Mouse (Mus musculus) limb, embryonic 14.5 days (tissue): Measurements from ENCODE around the gene Myo5c. TPM values are rescaled to one million over a fixed set of nuclear protein-coding genes. Genes with fewer than 3 reads are reported as not detected.
"Not testable (repeated sequence)": the region's sequence is repeated elsewhere in the genome, so short reads cannot be mapped to it uniquely, and the experiment has no call there.

ENCODE experiments used
- ATAC-seq: fragments of 200-750 bp; cut with Nextera tagmentation; 2 replicates; pipeline ENCODE4 v1.8.0; 2017; ENCODE audit warnings: low read depth, moderate number of reproducible peaks, moderate TSS enrichment; ENCODE audit not compliant: low FRiP score
- DNase-seq: peaks from one replicate; pipeline ENCODE4 v3.0.0-alpha.2; 2015; ENCODE audit warnings: low spot score
- H3K27ac ChIP-seq: fragments of 300-500 bp; sonication (generic); replicated peaks from 2 replicates; pipeline ENCODE4 v1.5.1; 2014; ENCODE audit warnings: low read depth, mild to moderate bottlenecking, low read length, moderate library complexity, mixed read lengths
- H3K27me3 ChIP-seq: fragments of 300-500 bp; sonication (generic); 2 replicates; pipeline ENCODE4 v1.6.1; 2014; ENCODE audit warnings: low read length, mixed read lengths; ENCODE audit not compliant: control insufficient read depth, insufficient read depth
- H3K36me3 ChIP-seq: fragments of 300-500 bp; sonication (generic); 2 replicates; pipeline ENCODE4 v1.6.1; 2014; ENCODE audit warnings: mild to moderate bottlenecking, low read length, moderate library complexity, mixed read lengths; ENCODE audit not compliant: control insufficient read depth, insufficient read depth
- H3K4me1 ChIP-seq: fragments of 300-500 bp; sonication (generic); 2 replicates; pipeline ENCODE4 v1.6.1; 2014; ENCODE audit warnings: antibody characterized with exemption, low read length, mixed read lengths; ENCODE audit not compliant: control insufficient read depth, insufficient read depth
- H3K4me2 ChIP-seq: fragments of 300-500 bp; sonication (generic); replicated peaks from 2 replicates; pipeline ENCODE4 v1.6.1; 2014; ENCODE audit warnings: low read depth, mild to moderate bottlenecking, low read length, moderate library complexity; ENCODE audit not compliant: severe bottlenecking
- H3K4me3 ChIP-seq: fragments of 300-500 bp; sonication (generic); replicated peaks from 2 replicates; pipeline ENCODE4 v1.5.1; 2014; ENCODE audit warnings: low read length
- H3K9ac ChIP-seq: fragments of 300-500 bp; sonication (generic); 2 replicates; pipeline ENCODE4 v1.6.1; 2014; ENCODE audit warnings: mild to moderate bottlenecking, low read depth, low read length, moderate library complexity; ENCODE audit not compliant: severe bottlenecking
- H3K9me3 ChIP-seq: fragments of 300-500 bp; sonication (generic); 2 replicates; pipeline ENCODE4 v1.6.1; 2016; ENCODE audit warnings: low read length; ENCODE audit not compliant: control insufficient read depth
- POLR2A ChIP-seq: fragments of 200-500 bp; IDR thresholded peaks from 2 replicates; pipeline ENCODE4 v1.8.0; 2012; ENCODE audit warnings: inconsistent platforms, mild to moderate bottlenecking, moderate library complexity, borderline replicate concordance; ENCODE audit not compliant: insufficient read depth, insufficient read length; ENCODE audit errors: extremely low read depth
- WGBS: fragments of 180-500 bp; shearing (Covaris S2); extraction: QIAGEN DNeasy Blood & Tissue Kit; methylation state at CpG from one replicate; pipeline ENCODE4 v1.1.7; 2014; 5-methylcytosine and 5-hydroxymethylcytosine counted together
- polyA plus RNA-seq, 2 experiments: library from polyadenylated mRNA; depleted of rRNA in 1 of 2; stranded (reverse) in 1 of 2; unstranded in 1 of 2; fragments of >200 nt; fragmentation: Nextera tagmentation in 1 of 2; extraction: Ambion mirVana in 1 of 2; gene quantifications; 2 replicates each; pipeline versions ENCODE4 v1.2.1 to v1.2.3; 2012 to 2014

Myo5c gene
- polyA plus RNA-seq, 2 experiments: 0.15 to 0.52 TPM

DNA sequence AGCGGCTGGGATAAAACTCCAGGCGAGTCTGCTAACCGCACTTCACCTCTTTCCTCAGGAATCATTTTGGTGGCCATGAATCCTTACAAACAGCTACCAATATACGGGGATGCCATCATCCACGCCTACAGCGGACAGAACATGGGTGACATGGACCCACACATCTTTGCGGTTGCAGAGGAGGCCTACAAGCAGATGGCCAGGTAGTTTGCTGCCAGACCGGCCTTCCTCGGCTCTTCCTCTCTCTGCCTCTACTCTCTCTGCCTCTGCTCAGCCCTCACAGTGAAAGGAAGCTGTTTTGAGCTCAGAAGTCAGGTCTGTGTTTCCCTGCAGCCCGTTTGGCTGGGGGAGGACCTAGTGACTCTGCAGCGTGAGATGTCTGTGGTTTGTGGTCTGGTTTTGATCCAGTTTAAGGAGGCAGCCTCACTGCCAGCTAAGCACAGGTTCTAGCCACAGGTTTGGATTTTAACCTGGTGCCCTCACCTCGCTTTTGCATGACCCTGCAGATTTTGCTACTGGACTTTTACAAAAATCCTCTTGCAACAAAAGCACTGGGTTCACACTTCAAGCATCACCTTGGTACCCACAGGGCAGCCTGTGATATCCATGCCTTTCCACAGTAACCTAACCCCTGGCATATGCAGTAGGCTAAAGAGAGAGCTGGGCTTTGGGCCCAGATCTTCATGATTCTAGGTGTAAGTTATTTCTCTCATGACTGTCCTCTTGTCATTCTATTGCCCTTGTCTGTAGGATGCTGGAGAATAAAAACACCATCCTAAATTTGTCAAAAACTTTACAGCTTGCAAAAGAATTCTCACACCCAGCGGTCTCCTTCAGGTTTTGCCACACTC lies 14.5 kb downstream of the Myo5c start:
- peaks cover 15% of the 10 kb centered on the region for H3K4me1 ChIP-seq
- H3K9me3 ChIP-seq: no peaks in the 10 kb centered on the region
- H3K4me3 ChIP-seq: no peak overlapping the region
- H3K27ac ChIP-seq: no peak overlapping the region
- no peak for TF ChIP-seq POLR2A
- no peak overlapping the region for H3K9ac ChIP-seq
- ATAC-seq (no peak), DNase-seq (no peak)
- H3K27me3 ChIP-seq: no peaks in the 10 kb centered on the region
- no peak overlapping the region for H3K4me2 ChIP-seq
- H3K36me3 ChIP-seq: no peaks in the 10 kb centered on the region
- WGBS: 80% methylated on average over 13 of the region's 13 CpGs

DNA sequence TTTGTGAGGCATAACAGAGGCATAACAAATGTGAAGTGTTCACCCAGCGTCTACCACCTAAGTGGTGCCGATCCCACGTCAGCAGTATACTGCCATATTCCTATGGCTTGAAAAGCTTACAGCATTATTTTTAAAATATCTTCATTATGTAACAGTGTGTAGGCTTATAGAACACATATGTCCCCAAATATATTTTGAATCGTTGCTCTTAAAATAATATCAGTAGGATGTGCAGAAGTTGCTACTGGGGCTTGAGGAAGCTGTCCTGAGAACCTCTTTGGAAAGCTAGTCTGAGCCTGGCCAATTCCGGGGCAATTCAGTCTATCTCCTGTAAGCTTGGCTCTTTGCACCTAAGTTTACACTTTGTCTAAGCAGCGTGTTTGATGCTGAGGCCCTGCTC lies 16.1 kb downstream of the Myo5c start:
- no peak overlapping the region for H3K9ac ChIP-seq
- no peaks in the 10 kb centered on the region for H3K36me3 ChIP-seq
- WGBS: 79% methylated on average over 6 of the region's 6 CpGs
- DNase-seq (no peak), ATAC-seq (no peak)
- H3K27me3 ChIP-seq: no peaks in the 10 kb centered on the region
- H3K4me2 ChIP-seq: no peak overlapping the region
- no peak overlapping the region for H3K4me3 ChIP-seq
- peaks cover 13% of the 10 kb centered on the region for H3K4me1 ChIP-seq
- no peak overlapping the region for H3K27ac ChIP-seq
- no peaks in the 10 kb centered on the region for H3K9me3 ChIP-seq
- TF ChIP-seq POLR2A: no peak

DNA sequence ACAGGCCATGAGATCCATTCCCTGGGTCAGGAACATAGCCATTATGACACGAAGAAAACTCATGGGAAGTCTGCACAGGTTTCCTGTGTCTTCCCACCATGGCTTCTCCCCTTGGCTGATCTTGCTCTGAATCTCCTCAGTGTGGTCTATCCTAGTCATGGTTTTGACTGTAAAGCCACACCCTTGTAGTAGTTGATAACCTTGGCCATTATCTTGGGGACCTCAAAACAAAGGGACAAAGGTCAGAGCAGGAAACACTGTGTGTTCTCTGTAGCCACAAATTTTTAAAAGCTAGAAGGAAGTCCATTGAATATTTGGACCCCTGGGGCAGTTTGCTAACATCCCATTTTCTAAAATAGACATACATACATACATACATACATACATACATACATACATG lies 16.5 kb downstream of the Myo5c start:
- TF ChIP-seq POLR2A: no peak
- Histone ChIP-seq H3K36me3 (no peaks in the 10 kb centered on the region), H3K9me3 (no peaks in the 10 kb centered on the region), H3K27me3 (no peaks in the 10 kb centered on the region), H3K9ac (no peak overlapping the region), H3K4me2 (no peak overlapping the region), H3K4me3 (no peak overlapping the region), H3K27ac (no peak overlapping the region), H3K4me1 (peaks cover 10% of the 10 kb centered on the region)
- WGBS: 59% methylated on average over 1 of the region's 1 CpGs
- DNase-seq (no peak), ATAC-seq (no peak)

DNA sequence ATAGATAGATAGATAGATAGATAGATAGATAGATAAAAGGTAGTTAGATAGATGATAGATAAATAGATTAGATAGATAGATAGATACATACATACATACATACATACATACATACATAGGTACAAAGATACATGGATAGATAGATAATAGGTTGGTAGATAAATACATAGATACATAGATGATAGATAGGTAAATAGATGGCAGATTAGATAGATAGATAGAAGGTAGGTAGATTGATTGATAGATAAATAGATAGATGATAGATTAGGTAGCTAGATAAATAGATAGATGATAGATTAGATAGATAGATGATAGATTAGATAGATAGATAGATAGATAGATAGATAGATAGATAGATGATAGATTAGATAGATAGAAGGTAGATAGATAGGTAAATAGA lies 17.1 kb downstream of the Myo5c start:
- peaks cover 6% of the 10 kb centered on the region for H3K4me1 ChIP-seq

DNA sequence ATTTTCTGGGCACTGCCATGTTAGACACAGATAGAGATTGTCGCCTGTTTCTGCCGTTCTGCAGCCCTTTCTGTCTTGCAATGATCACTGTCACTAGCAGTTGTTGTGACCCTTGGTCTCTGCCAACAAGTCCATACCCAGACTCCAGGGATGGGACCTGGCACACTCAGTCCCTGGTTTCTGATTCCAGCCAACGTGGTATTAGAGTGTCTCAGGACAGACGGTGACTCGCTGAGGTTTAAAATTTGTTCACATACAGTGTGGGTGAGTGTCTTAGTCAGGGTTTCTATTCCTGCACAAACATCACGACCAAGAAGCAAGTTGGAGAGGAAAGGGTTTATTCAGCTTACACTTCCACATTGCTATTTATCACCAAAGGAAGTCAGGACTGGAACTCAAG lies 21.3 kb downstream of the Myo5c start:
- not testable (repeated sequence) for DNase-seq, H3K9ac ChIP-seq, ATAC-seq, H3K27ac ChIP-seq, H3K4me1 ChIP-seq, H3K27me3 ChIP-seq, H3K9me3 ChIP-seq, H3K4me3 ChIP-seq, H3K4me2 ChIP-seq, H3K36me3 ChIP-seq
- 73% methylated on average over 6 of the region's 6 CpGs for WGBS

More for the DNA sequence above, 17.1 kb downstream of the Myo5c start:
- Histone ChIP-seq H3K27ac (no peak overlapping the region), H3K27me3 (no peaks in the 10 kb centered on the region), H3K4me3 (no peak overlapping the region), H3K4me2 (no peak overlapping the region), H3K9ac (no peak overlapping the region), H3K9me3 (no peaks in the 10 kb centered on the region), H3K36me3 (no peaks in the 10 kb centered on the region)
- TF ChIP-seq POLR2A: no peak
- no peak for DNase-seq
- no peak for ATAC-seq
